Mouse (Mus musculus): ENCODE measurements around the gene Nkx1-2. TPM values are rescaled to one million over a fixed set of nuclear protein-coding genes. Genes with fewer than 3 reads are reported as not detected.

The Nkx1-2 gene
- polyA plus RNA-seq, 1 experiment from 2014 or later = not detected

GRCm38 (mm10) chr7:132551351-132552126 is 47.9 kb downstream of the Nkx1-2 start:
- H3K27ac ChIP-seq = peak overlapping the region; percentile 72; the same call in 1 of the 2 replicates
- 2% methylated on average over 27 of the region's 27 CpGs for WGBS
- H3K4me1 ChIP-seq = peaks cover 5% of the 10 kb centered on the region; the same call in 1 of the 2 replicates
- DNase-seq (ENCODE audit: low spot score) = peak; percentile 96
- peak overlapping the region; percentile 61 for H3K4me3 ChIP-seq
- H3K36me3 ChIP-seq = peaks cover 1% of the 10 kb centered on the region; the same call in 1 of the 2 replicates
- H3K9me3 ChIP-seq = no peaks in the 10 kb centered on the region
- peaks cover 6% of the 10 kb centered on the region; the same call in 1 of the 2 replicates for H3K27me3 ChIP-seq (ENCODE audit: insufficient read depth, poor library complexity, severe bottlenecking)

- 73% methylated on average over 3 of the region's 3 CpGs for WGBS
- H3K9me3 ChIP-seq = no peaks in the 10 kb centered on the region
- no peaks in the 10 kb centered on the region for H3K36me3 ChIP-seq
- no peak overlapping the region for H3K4me3 ChIP-seq
- DNase-seq (ENCODE audit: low spot score) = no peak
- H3K4me1 ChIP-seq = no peaks in the 10 kb centered on the region
- no peak overlapping the region for H3K27ac ChIP-seq
- H3K27me3 ChIP-seq (ENCODE audit: insufficient read depth, poor library complexity, severe bottlenecking) = peaks cover 6% of the 10 kb centered on the region; the same call in 1 of the 2 replicates
These were observed 52.3 kb downstream of the Nkx1-2 start for GRCm38 (mm10) chr7:132547126-132547525.

Other genes with a start within 250 kb of the Nkx1-2 start
- gene Oat, start 23.2 kb downstream of the Nkx1-2 start, polyA plus RNA-seq (2016; fragmentation: Nextera tagmentation; extraction: Ambion mirVana) = 148 and 160 TPM in 2 replicates
- gene Lhpp, start 11.0 kb upstream of the Nkx1-2 start, polyA plus RNA-seq (2016; fragmentation: Nextera tagmentation; extraction: Ambion mirVana) = 17.4 and 19.3 TPM in 2 replicates
- gene Fam53b, start 214.2 kb upstream of the Nkx1-2 start, polyA plus RNA-seq (2016; fragmentation: Nextera tagmentation; extraction: Ambion mirVana) = 17.7 and 18.4 TPM in 2 replicates